Mouse (Mus musculus) embryo, embryonic 11 days (tissue): ENCODE data around the gene Olfr866.

Experiments used
- DNase-seq: peaks from one replicate; pipeline ENCODE4 v3.0.0-alpha.2; 2015

Olfr866 gene

DNA sequence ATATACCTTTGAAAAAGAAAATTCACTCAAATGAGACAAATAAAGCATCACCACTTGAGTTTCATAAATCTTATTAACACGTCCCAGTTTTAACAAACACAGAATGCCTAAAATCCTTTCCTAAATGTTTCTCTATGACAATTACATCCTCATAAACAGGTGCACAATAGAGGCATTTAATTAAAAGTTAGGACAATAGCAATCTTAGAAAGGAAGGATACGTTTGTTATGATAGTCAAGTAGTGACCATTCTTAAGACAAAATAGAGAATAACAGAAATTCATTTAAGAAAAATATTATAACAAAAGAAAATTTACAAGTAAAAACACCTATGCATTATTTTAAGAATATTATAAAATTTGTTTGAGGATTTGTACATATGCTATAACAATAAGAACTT lies at the start of gene Olfr866:
Olfr866 (minus strand) TSS at position 101 of the 400 bp plus-strand sequence.
- DNase-seq: no peak

DNA sequence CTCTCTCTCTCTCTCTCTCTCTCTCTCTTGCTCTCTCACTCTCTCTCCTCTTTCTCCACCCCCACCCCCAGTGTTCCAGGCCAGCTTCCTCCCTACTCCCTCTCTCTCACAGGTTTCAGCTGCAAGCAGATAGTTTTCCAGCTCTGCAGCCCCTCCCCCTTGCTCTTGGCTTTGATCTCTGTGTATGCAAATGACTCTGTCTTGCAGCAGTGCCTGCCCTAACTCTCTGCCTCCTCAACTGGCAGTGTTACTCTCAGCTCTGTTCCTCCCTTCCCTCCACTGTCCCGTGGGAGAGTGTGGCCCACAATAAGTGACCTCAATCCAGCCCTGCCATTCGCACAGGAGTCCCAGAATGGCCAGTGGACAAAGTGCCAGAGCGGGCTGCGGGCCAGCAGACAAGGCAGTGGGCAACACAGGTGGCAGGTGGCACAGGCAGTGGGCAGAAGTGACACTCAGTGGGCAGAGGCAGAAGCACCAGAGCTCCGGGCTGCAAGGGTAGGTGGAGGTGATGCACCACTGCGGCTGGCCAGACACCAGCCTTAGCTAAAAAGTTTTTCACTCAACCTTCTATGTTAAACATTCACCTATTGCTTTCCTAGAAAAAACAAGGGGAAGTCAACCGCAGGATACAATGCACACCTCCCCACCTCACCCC lies 45.8 kb upstream of the Olfr866 start:
- DNase-seq: no peak

DNA sequence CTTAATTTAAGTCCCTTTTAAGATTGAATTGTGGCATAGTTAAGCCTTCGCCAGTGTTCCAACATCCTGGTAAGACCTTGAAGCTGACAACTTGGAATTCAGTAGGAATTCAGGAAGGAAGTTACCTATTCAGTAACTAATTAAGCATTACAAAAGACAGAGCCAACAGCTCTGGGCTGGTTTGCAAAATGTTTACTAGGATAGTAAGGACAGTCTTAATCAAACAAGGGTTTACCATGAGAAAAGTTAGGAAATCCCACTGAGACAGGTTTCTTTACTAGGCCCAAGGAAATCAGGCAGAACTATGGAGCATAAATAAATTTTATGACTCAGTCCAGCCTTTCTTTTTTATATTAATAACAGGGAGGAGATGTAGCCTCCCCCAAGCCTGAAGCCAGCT lies 43.5 kb upstream of the Olfr866 start:
- DNase-seq: no peak

DNA sequence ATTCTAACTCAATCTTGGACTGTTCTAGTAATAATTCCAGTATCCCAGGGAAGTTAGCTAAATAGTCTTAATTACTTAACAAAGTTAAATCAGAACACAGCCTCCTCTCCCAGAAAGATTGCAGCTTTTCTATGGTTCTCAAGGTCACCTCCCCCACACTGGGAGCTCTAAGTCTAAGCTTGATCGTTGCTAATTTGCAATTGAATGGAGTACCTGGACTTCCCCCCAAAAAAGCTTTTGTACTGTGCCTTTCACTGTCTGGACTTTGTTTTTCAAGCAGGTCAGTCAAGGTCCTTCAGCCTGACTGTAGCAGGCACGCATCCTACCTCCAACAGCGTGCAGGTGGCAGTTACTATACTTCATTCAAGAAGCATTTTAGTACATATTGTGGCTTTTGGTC lies 42.4 kb upstream of the Olfr866 start:
- no peak for DNase-seq

DNA sequence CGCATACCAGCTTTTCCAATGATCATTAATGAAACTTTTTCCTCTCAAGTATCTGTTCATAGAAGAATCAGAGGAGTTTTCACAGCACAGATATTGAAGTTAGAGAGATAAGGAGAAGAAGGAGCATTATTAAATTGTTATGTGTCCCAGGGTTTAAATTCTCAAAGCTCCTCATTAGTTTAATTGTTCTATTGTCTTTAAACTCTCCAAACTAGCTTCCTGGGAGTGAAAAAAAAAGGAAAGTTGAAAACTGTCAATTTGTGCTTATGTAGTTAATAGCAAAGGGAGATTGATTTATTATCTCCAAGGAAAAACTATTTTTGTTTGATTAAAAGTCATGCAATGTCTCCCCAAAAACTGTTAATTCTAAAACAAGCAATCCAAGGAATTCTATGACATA lies 29.6 kb upstream of the Olfr866 start, which contains the start of gene Olfr867:
Olfr867 (minus strand) TSS at position 101 of the 400 bp plus-strand sequence.
- DNase-seq: no peak

DNA sequence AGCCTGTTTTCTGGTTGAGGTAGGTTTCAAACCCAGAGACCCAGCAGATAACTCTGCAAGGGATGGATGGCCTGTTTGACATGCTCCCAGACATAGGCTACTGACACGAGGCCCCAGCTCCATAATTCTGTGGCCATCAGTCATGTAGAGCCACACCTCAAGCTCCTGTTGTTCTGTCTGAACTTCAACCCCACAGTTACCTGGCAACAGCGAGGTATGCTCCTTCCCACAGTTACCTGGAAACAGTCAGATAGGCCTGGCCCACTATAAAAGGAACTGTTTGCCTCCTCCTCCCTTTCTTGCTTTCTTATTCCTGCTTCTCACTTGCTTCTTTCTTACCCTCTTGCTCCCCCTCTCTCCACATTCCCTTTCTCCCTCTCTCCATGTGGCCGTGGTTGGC lies 20.1 kb upstream of the Olfr866 start:
- no peak for DNase-seq
